Mouse (Mus musculus) bone marrow macrophage, adult 2 months (primary cell): ENCODE measurements around the gene Ebpl.

ENCODE experiments used
- CTCF ChIP-seq: IDR thresholded peaks from 2 replicates; pipeline ENCODE4 v1.5.1; 2012; ENCODE audit warnings: low read depth, mild to moderate bottlenecking, low read length, moderate library complexity
- POLR2A ChIP-seq: IDR thresholded peaks from 2 replicates; pipeline ENCODE4 v1.6.1; 2012; ENCODE audit warnings: mild to moderate bottlenecking, low read depth, low read length, borderline replicate concordance

DNA sequence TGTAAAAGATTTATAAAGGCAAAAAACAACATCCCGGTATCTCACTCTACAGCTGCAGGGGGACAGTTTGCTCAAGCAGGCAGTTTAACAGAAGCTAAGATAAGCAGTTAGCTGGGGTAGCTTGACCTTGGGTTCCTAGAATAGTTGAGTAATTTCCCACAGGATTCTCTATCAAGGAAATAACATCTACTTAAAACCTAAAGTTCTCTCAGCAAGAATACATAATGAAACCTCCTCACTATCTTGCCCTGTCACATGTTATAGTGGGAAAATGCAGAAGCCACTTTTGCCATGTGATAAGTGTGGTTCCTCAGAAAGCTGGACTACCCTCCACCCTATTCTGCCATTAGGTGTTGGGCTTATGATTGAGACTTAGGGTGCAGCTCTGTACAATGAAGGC is 37.5 kb downstream of the Ebpl start:
- no peak for TF ChIP-seq POLR2A
- TF ChIP-seq CTCF = no peak
